Mouse (Mus musculus): ENCODE measurements at regions not wholly inside any gene's neighbourhood (a gene's known extent, or its start where the extent isn't known, plus 50 kb on each side); places are given as distances from the start of the nearest gene placed in this dataset.

DNA sequence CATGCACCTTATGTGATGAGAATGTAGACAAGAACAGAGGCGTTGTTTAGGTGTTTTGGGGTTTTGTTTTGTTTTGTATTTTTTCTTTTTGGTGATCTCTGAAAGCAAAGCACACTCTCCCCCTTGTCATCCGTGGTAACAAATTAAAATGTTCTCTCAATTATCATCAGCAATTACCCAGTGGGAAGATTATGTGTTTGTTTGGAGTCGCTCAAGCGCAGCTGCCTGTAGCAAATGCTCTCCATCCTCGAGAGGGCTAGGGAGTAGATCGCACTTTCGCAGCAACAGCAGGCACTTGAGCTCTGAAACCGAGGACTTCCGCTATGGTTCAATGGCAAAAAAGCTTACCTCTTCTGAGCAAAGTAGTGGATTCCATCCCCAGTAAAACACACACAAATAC, 57.7 kb downstream of the Gm19935 start:
- Histone ChIP-seq H3K79me2 (ENCODE audit: control insufficient read depth, insufficient read depth, low read length, poor library complexity) (no peaks in the 10 kb centered on the region), H3K27ac (ENCODE audit: control insufficient read depth, low read depth, low read length) (no peak overlapping the region), H3K4me3 (ENCODE audit: control insufficient read depth in 1 of 2, insufficient read depth in 1 of 2, low read depth in 2 of 2, low read length in 2 of 2) (no peak overlapping the region), H3K9ac (ENCODE audit: control insufficient read depth, low read depth, low read length, poor library complexity, severe bottlenecking) (no peak overlapping the region), H3K9me3 (replicated peaks; ENCODE audit: insufficient read depth, low read length) (no peaks in the 10 kb centered on the region), H3K36me3 (ENCODE audit: control insufficient read depth in 1 of 2, insufficient read depth in 2 of 2, low read length in 2 of 2) (no peaks in the 10 kb centered on the region), H3K4me1 (ENCODE audit: control insufficient read depth in 1 of 2, insufficient read depth in 2 of 2, low read length in 2 of 2) (no peaks in the 10 kb centered on the region), H3K27me3 (ENCODE audit: control insufficient read depth in 1 of 2, insufficient read depth in 2 of 2, low read length in 2 of 2) (no peaks in the 10 kb centered on the region)
- TF ChIP-seq NRF1 (IDR thresholded peaks at IDR 0.05; ENCODE audit: insufficient read depth, low read depth, low read length, poor library complexity, severe bottlenecking) (no peak), NELFE (IDR thresholded peaks at IDR 0.05; ENCODE audit: low read depth, low read length) (no peak), ETS1 (IDR thresholded peaks at IDR 0.05; ENCODE audit: low read depth, low read length) (no peak), RAD21 (IDR thresholded peaks at IDR 0.05; ENCODE audit: low read depth, low read length) (no peak), ZNF384 (IDR thresholded peaks at IDR 0.05; ENCODE audit: low read depth, low read length) (no peak), CTCF (IDR thresholded peaks at IDR 0.05 in 2 of 3, conservative IDR thresholded peaks at IDR 0.05 in 1 of 3; ENCODE audit: control insufficient read depth in 1 of 3, insufficient read depth in 1 of 3, low read depth in 2 of 3, low read length in 3 of 3, poor library complexity in 1 of 3, severe bottlenecking in 1 of 3) (no peak)
- no peak for DNase-seq (ENCODE audit: low read depth, low spot score)

DNA sequence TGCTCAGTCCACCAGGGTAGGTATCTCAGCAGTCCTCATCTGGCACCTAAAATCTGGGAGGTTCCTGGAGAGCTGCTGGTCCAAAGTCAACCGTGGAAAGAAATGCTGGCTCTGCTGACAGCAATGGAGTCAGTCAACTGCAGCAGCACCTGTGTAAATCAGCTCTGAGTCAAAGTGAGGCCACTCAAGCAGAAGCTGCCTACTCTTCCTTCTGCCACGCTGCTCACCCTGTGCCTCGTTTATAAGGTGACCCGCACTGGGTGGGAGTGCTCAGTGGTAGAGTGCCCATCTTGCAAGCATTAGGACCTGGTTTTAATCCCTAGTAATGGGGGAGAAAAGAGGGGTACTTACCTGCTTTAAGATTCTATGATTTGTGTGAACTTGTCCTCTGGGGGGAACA, 62.2 kb downstream of the Gm19935 start:
- no peaks in the 10 kb centered on the region for H3K36me3 ChIP-seq (ENCODE audit: control insufficient read depth in 1 of 2, insufficient read depth in 2 of 2, low read length in 2 of 2)
- no peaks in the 10 kb centered on the region for H3K9me3 ChIP-seq (replicated peaks; ENCODE audit: insufficient read depth, low read length)
- H3K4me3 ChIP-seq (ENCODE audit: control insufficient read depth in 1 of 2, insufficient read depth in 1 of 2, low read depth in 2 of 2, low read length in 2 of 2), result no peak overlapping the region
- no peaks in the 10 kb centered on the region for H3K27me3 ChIP-seq (ENCODE audit: control insufficient read depth in 1 of 2, insufficient read depth in 2 of 2, low read length in 2 of 2)
- H3K4me1 ChIP-seq (ENCODE audit: control insufficient read depth in 1 of 2, insufficient read depth in 2 of 2, low read length in 2 of 2), result no peaks in the 10 kb centered on the region
- H3K27ac ChIP-seq (ENCODE audit: control insufficient read depth, low read depth, low read length), result no peak overlapping the region
- TF ChIP-seq TCF12 (IDR thresholded peaks at IDR 0.05; ENCODE audit: low read depth, low read length), result no peak
- no peak for TF ChIP-seq SMC3 (IDR thresholded peaks at IDR 0.05; ENCODE audit: low read depth, low read length)
- TF ChIP-seq ELF1 (IDR thresholded peaks at IDR 0.05; ENCODE audit: low read depth, low read length), result no peak
- TF ChIP-seq KAT2A (conservative IDR thresholded peaks at IDR 0.05; ENCODE audit: low read depth, low read length), result no peak
- TF ChIP-seq MAX (IDR thresholded peaks at IDR 0.05; ENCODE audit: low read length), result no peak
- no peak for TF ChIP-seq RAD21 (IDR thresholded peaks at IDR 0.05; ENCODE audit: low read depth, low read length)
- TF ChIP-seq UBTF (IDR thresholded peaks at IDR 0.05; ENCODE audit: borderline replicate concordance, insufficient read depth, low read depth, low read length), result no peak
- TF ChIP-seq USF2 (IDR thresholded peaks at IDR 0.05; ENCODE audit: borderline replicate concordance in 1 of 2, insufficient read depth in 1 of 2, low read depth in 1 of 2, low read length in 2 of 2), result no peak
- no peak for TF ChIP-seq POLR2A (IDR thresholded peaks at IDR 0.05; ENCODE audit: control insufficient read depth in 1 of 2, insufficient read depth in 1 of 2, low read depth in 1 of 2, low read length in 2 of 2, poor library complexity in 1 of 2)
- TF ChIP-seq MYC (IDR thresholded peaks at IDR 0.05; ENCODE audit: low read depth, low read length), result no peak
- TF ChIP-seq TAL1 (IDR thresholded peaks at IDR 0.05; ENCODE audit: low read length), result no peak
- no peaks in the 10 kb centered on the region for H3K79me2 ChIP-seq (ENCODE audit: control insufficient read depth, insufficient read depth, low read length, poor library complexity)
- no peak overlapping the region for H3K9ac ChIP-seq (ENCODE audit: control insufficient read depth, low read depth, low read length, poor library complexity, severe bottlenecking)
- DNase-seq (ENCODE audit: low read depth, low spot score), result no peak
